Mouse (Mus musculus) kidney, adult 11 months (tissue): ENCODE results near the gene 1700022I11Rik.

Experiments
- DNase-seq: peaks from one replicate; pipeline ENCODE4 v3.0.0; 2022

The 1700022I11Rik gene

DNA sequence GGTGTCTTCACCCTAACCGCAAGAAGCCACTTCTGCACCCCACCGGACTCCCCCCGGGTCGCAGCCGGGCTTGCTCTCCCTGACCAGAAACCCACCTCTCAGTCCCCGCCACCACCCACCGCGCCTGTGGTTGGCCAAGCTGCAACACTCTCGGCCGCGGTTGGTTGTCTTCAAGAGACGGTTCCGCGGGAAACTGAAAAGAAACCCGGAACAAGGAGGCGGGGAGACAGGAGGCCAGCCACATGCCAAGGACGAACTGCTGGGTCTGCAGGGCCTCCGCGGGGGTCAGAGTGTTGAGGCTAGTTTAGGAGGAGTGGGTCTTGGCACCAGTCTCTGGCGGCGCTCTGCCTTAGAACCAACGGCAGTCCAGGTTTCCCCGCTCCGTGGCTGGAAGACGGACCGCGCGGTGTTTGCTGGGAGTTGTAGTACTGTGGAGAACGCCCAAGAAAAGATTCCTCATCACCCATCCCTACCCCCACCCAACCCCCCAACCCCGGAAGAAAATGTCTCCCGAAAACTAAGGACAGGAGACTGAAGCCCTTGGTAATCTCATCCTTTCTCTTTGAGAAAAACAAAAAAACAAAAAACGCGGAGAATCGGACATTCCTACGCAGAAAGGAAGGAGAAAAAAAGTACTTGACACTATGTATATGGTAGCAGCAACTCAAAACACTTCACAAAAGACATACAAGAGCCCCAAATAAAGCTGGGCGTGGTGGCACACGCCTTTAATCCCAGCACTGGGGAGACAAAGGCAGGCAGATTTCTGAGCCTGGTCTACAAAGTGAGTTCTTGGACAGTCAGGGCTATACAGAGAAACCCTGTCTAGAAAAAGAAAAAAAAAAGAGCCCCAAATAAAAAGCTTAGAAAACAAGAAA lies 41.0 kb downstream of the 1700022I11Rik start, which contains the start of gene Fancg:
TSS of gene Fancg (minus strand) at position 346 of the 878 bp plus-strand sequence.
- peak; percentile 82 for DNase-seq

DNA sequence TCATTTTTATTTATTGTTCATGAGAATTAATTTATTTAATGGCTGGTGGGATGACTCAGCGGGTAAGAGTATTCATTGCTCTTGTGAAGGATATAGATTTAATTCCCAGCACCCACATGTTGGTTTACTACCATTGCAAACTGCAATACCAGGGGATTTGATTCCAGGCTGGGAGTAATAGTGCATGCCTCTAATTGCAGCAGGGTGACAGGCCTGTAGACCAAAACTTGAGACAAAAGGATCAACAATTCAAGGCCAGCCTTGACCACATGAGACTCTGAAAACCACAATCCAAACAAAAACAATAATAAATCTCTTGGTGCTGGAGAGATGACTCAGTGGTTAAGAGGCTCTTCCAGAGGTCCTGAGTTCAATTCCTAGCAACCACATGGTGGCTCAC lies 42.7 kb downstream of the 1700022I11Rik start:
- no peak for DNase-seq

DNA sequence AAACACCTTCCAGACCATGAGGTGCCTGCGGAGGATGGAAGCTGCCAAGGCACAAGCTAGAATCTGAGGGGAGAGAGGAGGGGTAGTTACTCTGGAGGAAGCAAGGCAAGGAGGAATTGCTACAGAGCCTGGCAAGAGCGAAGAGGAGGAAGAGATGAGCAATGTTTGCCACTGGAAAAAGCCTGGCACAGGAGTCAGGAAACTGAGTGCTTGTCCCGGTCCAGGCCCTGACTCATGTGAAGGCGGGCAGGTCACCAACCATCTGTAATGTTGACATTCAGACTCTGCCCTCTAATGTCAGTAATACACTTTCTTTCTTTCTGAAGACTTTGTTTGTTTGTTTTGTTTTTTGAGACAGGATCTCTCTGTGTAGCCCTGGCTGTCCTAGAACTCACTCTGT lies 48.8 kb downstream of the 1700022I11Rik start:
- DNase-seq = no peak

DNA sequence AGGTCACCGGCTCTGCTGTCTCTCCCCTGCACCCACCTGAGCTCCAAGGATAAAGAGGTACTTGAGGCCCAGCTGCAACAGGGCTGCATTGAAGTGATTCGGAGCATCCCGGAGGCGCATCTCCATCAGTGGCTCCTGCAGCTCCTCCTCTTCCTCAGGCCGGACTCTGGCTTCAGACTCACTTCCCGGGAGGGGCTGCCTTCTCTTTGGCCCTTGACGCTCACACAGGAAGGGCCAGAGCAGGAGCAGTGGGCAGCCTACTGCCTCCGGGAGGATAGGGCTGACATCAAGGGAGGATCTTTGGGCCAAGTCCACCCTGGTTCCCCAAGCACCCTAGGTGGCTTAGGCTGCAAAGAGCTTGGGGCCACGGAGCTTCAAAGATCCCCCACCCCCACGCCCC lies 49.8 kb downstream of the 1700022I11Rik start:
- peak; percentile 2 for DNase-seq

DNA sequence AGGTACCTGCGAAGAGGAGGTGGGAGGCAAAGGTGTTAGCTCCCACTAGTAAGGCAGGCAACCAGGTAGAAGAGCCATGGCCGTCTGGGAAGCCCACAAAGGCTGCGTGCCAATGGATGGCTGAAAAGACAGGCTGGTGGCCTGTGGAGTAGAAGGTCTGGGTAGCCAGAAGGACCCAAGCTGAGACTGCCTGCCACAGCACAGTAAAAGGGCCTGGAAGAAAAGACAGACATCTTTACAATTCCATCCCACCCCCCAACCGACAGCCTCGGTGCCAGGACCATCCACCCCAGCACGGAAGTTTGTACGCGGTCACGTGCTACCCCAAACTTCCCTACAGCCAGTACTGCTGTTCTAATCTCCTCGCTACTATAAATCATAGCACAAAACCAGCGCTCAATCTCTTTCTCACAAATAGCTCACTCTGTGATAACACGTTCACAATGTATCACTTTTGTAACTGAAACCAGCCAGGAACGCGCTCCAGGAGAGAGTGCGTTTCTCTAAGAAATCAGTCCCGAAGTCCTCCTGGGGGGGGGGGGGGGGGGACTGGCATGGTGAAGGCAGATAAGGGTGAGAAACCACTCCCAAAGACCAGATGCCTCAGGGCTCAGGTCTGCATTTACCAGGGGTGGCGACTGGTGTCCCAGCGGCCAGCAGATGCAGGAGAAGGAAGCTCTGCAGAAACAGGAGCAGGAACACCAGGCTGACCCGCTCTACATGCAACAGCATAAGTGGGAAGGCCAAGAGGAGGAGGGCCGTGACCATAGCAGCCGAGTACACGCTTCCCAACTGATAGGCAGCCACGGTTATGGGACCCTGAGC lies 50.4 kb downstream of the 1700022I11Rik start:
- no peak for DNase-seq

DNA sequence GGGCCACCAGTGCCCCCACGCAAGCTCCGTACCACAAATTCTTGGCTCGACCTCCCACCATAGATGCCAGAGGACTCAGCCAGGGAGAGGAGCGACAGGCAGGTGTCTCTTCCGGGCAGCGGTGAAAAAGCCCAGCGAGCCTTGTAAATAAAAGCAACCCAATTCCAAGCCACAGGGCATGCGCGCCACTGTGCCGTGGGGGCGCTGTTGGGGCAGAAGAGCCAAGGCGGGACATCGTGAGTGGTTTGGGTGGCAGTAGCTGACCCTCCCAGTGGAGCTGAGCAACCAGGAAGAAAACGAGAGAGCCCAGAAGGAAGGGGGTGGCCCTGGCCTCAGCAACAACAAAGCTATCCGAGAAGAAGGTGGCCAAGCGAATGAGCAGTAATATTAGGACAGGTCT lies 51.5 kb downstream of the 1700022I11Rik start:
- DNase-seq = no peak

DNA sequence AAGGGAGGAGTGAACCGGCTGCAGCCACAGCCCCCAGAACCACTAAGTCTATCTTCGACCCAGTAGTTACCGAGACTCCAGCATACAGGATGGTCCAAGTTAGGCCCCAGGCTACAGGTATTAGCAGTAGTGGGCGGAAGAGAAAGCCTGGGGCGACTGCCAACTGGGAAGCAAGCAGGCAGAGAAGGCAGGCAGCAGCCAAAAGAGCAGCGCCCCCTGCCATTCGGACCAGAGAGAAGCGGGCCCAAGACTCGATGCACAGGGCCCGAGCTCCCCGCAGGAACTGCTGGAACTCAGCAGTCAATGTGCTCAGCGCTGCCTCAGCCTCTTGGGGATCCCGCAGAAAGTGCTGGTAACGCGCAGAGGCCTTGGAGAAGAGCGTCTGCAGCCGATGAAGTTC lies 51.9 kb downstream of the 1700022I11Rik start:
- no peak for DNase-seq

DNA sequence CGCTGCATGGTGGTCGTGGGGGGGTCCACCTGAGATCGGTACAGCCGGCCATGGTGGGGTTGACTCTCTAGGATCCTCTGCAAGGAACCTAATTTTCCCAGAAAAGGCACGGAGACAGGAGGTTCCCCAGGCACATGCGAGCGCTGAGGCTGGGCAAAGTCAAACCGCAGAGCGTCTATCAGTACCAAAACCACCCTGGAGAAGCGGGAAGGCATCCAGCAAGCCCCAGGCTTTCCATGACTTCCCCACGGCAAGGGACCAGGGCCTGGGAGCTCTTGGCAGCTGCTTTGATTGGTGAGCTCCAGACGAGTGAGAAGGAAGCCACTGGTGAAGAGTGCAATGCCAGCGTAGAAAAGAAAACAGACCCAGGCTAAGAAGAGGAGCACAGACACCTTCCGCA lies 55.3 kb downstream of the 1700022I11Rik start:
- no peak for DNase-seq

DNA sequence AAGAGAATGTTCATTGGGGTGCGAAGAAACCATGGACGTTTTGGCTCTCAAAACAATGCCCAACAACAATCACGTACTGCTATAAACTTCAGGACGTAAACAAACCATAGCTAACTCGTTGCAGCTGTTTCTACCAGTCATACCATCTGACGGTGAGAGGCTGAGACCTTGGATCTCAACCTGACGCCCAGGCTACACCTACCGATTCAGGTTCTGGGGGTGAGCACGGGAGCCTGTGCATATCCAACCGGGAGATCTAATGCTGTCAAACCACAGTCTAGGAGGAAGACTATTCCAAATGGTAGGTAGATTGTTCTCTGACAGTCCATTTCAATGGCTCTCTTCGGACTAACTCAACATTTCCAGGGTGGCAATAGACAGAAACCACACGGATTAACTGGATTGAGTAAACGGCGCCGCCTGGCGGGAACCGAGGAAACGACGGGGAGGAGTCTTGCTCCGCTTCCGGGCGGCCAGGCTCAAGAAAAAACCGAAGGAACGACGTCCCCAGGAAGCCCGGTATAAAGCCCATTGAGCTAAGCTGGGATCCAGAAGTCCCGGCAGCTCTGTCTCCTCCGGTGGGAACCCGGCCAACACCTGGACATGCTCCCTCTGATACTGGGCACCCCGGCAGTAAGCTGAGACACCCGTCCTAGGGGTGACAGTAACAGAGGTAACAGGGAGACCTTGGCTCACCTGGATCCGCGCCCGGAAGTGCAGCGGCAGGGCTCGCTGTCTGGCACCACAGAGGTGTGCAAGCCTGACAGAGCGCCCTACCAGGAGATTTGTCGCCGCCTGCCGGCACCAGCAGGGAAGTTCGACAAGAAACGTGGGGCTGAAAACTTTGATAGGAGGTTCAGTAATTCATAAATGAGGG lies 55.9 kb downstream of the 1700022I11Rik start, which contains the start of gene Pigo:
TSS of gene Pigo (minus strand) at position 736 of the 877 bp plus-strand sequence.
- DNase-seq = peak; percentile 95

DNA sequence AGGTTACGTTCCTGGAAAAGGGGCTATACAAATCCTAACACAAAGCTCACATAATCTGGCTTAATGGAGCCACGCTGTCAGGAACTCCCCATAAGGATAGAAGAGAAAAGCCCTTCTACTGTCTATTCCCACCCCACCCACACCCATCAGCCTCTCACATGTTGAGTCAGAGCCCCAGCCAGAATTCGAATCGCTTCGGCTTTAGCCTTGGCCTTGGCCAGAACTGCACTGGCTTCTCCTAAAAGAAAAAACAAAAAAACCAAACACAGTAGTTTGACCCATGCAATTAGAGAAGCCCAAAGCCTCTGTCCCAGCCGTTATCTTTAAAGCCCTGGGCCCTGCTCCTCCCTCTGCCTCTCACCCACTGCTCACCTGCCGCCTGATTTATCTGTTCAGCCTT lies 59.7 kb downstream of the 1700022I11Rik start:
- no peak for DNase-seq

DNA sequence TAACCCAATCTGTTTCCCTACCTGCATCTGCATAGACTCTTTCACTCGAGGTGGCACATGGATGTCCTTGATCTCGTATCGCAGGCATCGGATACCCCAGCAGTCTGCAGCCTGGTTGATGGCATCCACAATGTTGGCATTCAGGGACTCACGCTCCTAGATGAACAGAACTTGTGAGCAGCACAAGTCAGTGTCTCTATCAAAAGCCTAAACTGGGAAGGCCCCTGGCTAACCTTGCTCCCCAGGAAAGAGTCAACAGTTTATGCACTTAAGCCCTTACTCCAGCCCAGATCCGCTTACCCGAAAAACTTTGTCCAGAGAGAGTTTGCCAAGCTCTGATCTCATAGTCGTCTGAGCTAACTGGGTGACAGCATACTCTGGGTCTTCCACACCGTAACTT lies 60.3 kb downstream of the 1700022I11Rik start:
- no peak for DNase-seq

DNA sequence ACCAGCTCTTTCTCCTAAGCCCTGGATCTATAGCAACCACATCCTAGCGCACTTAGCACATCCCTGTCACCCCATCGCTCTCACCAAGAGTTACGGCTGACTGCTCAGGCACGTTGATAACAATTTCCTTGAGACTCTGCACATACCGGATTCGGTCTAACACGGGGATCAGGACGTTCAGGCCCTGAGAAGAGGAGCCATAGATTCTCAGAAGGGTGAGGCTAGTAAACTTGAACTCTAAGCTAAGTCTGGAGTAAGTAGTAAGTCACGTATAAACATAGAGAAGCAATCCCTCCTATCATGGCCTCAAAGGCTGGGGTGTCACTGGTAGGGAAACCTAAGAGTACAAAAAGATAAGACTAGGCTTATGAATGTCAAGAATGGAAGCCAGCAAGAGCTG lies 60.9 kb downstream of the 1700022I11Rik start:
- DNase-seq = no peak

DNA sequence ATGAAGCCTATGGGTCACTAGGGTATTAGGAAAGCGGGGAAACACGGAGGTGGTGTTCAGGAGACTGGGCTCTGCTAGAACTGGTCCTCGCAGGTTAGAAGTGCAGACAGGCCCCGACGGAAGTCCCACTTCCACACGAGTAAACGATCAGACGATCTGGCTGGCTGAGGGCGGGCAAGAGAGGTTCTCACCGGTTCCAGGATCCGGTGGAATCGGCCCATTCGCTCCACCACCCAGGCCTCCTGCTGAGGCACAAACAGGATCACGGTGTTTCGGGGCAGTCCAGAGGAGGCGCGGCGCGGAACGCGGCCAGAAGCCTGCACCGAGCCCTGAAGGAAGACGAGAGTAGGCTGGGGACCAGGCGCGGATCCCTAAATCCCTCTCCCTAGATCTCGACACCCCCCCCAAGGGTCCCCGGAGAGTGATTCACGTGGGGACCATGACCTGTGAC lies 61.4 kb downstream of the 1700022I11Rik start:
- DNase-seq = no peak

DNA sequence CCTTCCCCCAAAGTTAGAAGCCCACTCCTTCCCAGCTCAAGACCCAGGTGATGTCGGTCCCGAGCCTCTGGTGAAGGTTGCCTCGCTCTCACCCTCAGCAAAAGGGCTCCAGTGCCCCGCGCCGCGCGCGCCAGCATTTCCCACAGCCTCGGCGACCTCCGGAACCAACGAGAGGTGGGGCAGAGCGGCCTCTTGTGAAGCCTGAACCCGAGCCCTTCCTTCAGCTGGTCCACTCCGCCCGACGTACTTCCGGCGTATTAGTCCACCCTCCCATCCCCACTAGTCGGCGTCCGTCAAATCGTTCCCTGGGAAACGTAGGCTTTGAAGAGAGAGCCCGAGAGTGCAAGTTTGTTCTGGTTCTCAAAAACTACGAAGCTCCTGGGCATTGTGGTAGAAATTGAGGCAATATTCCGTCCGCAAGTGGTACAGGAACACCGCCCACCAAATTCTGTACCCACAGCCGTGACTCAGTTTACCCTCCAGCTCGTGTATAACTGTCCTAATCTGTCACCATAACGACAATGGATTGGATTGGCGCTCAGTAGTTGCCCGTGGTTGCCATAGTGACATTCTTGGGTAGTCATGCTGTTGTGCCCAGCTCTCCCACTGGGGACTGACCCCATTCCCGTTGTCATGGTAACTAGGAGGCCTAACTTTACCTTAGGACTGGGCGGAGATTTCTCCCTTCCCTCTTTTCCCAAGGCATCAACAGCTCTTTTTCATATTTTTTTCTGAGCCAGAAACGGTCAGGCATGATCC lies 62.0 kb downstream of the 1700022I11Rik start, which contains the start of gene Stoml2:
TSS of gene Stoml2 (minus strand) at position 474 of the 759 bp plus-strand sequence.
- DNase-seq = peak; percentile 95

DNA sequence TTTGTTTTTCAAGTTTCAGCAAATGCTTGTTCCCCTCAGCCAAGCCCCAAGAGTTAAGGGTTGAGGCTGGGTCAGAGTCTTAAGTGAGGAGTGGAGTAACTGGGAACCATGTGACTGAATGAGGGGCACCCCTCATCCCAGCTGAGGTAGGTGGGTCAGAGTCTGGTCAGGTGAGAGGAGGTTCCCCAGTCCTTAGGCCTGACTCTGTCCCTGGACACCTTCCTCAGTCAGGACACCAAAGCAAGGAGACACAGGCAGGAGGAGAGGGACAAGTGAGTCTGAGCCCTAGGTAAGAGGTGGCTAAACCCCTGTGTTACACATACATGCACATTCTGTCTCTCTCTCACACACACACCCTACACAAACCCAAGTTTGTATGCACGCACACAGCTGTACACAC lies 63.1 kb downstream of the 1700022I11Rik start:
- no peak for DNase-seq
